Mouse (Mus musculus): Measurements from ENCODE around the gene Enox1.

GRCm38 (mm10) chr14:77248946-77249345 lies 92.4 kb downstream of the Enox1 start:
- no peak for TF ChIP-seq CTCF (IDR thresholded peaks at IDR 0.05; ENCODE audit: low read depth, low read length)
- no peak for TF ChIP-seq POLR2A (IDR thresholded peaks at IDR 0.05; ENCODE audit: insufficient read depth, low read length)

Measured in ES-Bruce4 (cell line).